Mouse (Mus musculus) MEL (cell line): Measurements from ENCODE around the gene Src. TPM values are rescaled to one million over a fixed set of nuclear protein-coding genes. Genes with fewer than 3 reads are reported as not detected.

ENCODE experiments used
- DNase-seq: peaks from one replicate; pipeline ENCODE4 v3.0.0; 2011; ENCODE audit warnings: low read depth, low spot score
- H3K27ac ChIP-seq: 2 replicates; pipeline ENCODE4 v1.5.1; 2012; ENCODE audit warnings: low read depth, mild to moderate bottlenecking, control low read depth, low read length, moderate library complexity; ENCODE audit not compliant: control insufficient read depth
- H3K27me3 ChIP-seq, 2 experiments: fragments of 150-350 bp in 1 of 2; sonication (generic) in 1 of 2; 2 replicates each; pipeline ENCODE4 v1.6.1; 2012; ENCODE audit warnings: low read length in 2 of 2, mild to moderate bottlenecking in 2 of 2, improper control_type of control experiment in 1 of 2, moderate library complexity in 1 of 2; ENCODE audit not compliant: insufficient read depth in 2 of 2, control insufficient read depth in 1 of 2
- H3K36me3 ChIP-seq, 2 experiments: 2 replicates each; pipeline ENCODE4 v1.6.1; 2012 to 2014; ENCODE audit warnings: low read length in 2 of 2, improper control_type of control experiment in 1 of 2, inconsistent platforms in 1 of 2, mild to moderate bottlenecking in 1 of 2; ENCODE audit not compliant: insufficient read depth in 2 of 2, control insufficient read depth in 1 of 2
- H3K4me1 ChIP-seq, 2 experiments: fragments of 150-350 bp in 1 of 2; sonication (generic) in 1 of 2; 2 replicates each; pipeline ENCODE4 v1.6.1; 2012; ENCODE audit warnings: low read length in 2 of 2, improper control_type of control experiment in 1 of 2, mild to moderate bottlenecking in 1 of 2; ENCODE audit not compliant: insufficient read depth in 2 of 2, control insufficient read depth in 1 of 2
- H3K4me3 ChIP-seq, 2 experiments: fragments of 150-350 bp in 1 of 2; sonication (generic) in 1 of 2; 2 replicates each; pipeline ENCODE4 v1.5.1; 2012; ENCODE audit warnings: low read depth in 2 of 2, low read length in 2 of 2, mild to moderate bottlenecking in 2 of 2, moderate library complexity in 2 of 2, control low read depth in 1 of 2, improper control_type of control experiment in 1 of 2; ENCODE audit not compliant: control insufficient read depth in 1 of 2, insufficient read depth in 1 of 2
- H3K79me2 ChIP-seq: 2 replicates; pipeline ENCODE4 v1.6.1; 2012; ENCODE audit warnings: mild to moderate bottlenecking, low read length, moderate library complexity; ENCODE audit not compliant: control insufficient read depth, poor library complexity, insufficient read depth
- H3K9ac ChIP-seq: 2 replicates; pipeline ENCODE4 v1.6.1; 2012; ENCODE audit warnings: low read depth, mild to moderate bottlenecking, control low read depth, low read length, moderate library complexity; ENCODE audit not compliant: control insufficient read depth, poor library complexity, severe bottlenecking
- H3K9me3 ChIP-seq: fragments of 150-350 bp; sonication (generic); replicated peaks from 2 replicates; pipeline ENCODE4 v1.6.1; 2012; ENCODE audit warnings: mild to moderate bottlenecking, low read length, improper control_type of control experiment, moderate library complexity; ENCODE audit not compliant: insufficient read depth
- BHLHE40 ChIP-seq: IDR thresholded peaks from 2 replicates; pipeline ENCODE4 v1.6.1; 2012; ENCODE audit warnings: low read depth, mild to moderate bottlenecking, inconsistent platforms, low read length, improper control_type of control experiment, borderline replicate concordance
- CHD1 ChIP-seq: IDR thresholded peaks from 2 replicates; pipeline ENCODE4 v1.6.1; 2012; ENCODE audit warnings: low read depth, mild to moderate bottlenecking, inconsistent platforms, low read length, improper control_type of control experiment
- CHD2 ChIP-seq: IDR thresholded peaks from 2 replicates; pipeline ENCODE4 v1.6.1; 2011; ENCODE audit warnings: low read length, improper control_type of control experiment
- CTCF ChIP-seq, 3 experiments: IDR thresholded peaks in 2 of 3; conservative IDR thresholded peaks in 1 of 3; 2 replicates each; pipeline ENCODE4 v1.5.1; 2011 to 2012; ENCODE audit warnings: low read length in 3 of 3, low read depth in 2 of 3, mild to moderate bottlenecking in 2 of 3, improper control_type of control experiment in 1 of 3, inconsistent platforms in 1 of 3, mixed read lengths in 1 of 3, moderate library complexity in 1 of 3; ENCODE audit not compliant: control insufficient read depth in 1 of 3, insufficient read depth in 1 of 3, poor library complexity in 1 of 3, severe bottlenecking in 1 of 3
- ETS1 ChIP-seq: IDR thresholded peaks from 2 replicates; pipeline ENCODE4 v1.6.1; 2012; ENCODE audit warnings: low read depth, mild to moderate bottlenecking, inconsistent platforms, low read length, improper control_type of control experiment, moderate library complexity
- GABPA ChIP-seq: IDR thresholded peaks from 2 replicates; pipeline ENCODE4 v1.6.1; 2012; ENCODE audit warnings: low read depth, mild to moderate bottlenecking, inconsistent platforms, low read length, improper control_type of control experiment, moderate library complexity
- MAFK ChIP-seq: IDR thresholded peaks from 2 replicates; pipeline ENCODE4 v1.6.1; 2011; ENCODE audit warnings: low read depth, mild to moderate bottlenecking, low read length, improper control_type of control experiment, borderline replicate concordance
- MEF2A ChIP-seq: IDR thresholded peaks from 2 replicates; pipeline ENCODE4 v1.6.1; 2014; ENCODE audit warnings: low read depth, mild to moderate bottlenecking, inconsistent platforms, low read length, improper control_type of control experiment; ENCODE audit not compliant: poor library complexity, insufficient replicate concordance, severe bottlenecking; ENCODE audit errors: extremely low read depth
- MXI1 ChIP-seq: IDR thresholded peaks from 2 replicates; pipeline ENCODE4 v1.6.1; 2011; ENCODE audit warnings: mild to moderate bottlenecking, low read depth, low read length, improper control_type of control experiment
- NELFE ChIP-seq: IDR thresholded peaks from 2 replicates; pipeline ENCODE4 v1.6.1; 2011; ENCODE audit warnings: low read depth, low read length, improper control_type of control experiment
- RCOR1 ChIP-seq: IDR thresholded peaks from 2 replicates; pipeline ENCODE4 v1.6.1; 2012; ENCODE audit warnings: low read depth, mild to moderate bottlenecking, inconsistent platforms, low read length, improper control_type of control experiment
- USF1 ChIP-seq: IDR thresholded peaks from 2 replicates; pipeline ENCODE4 v1.6.1; 2014; ENCODE audit warnings: low read depth, mild to moderate bottlenecking, inconsistent platforms, low read length, improper control_type of control experiment, moderate library complexity
- ZNF384 ChIP-seq: IDR thresholded peaks from 2 replicates; pipeline ENCODE4 v1.6.1; 2012; ENCODE audit warnings: low read depth, mild to moderate bottlenecking, inconsistent platforms, low read length, improper control_type of control experiment
- polyA plus RNA-seq, 2 experiments: library from polyadenylated mRNA; stranded (reverse) in 1 of 2; unstranded in 1 of 2; fragments of >175 nt in 1 of 2; fragments of >200 nt in 1 of 2; gene quantifications; 2 replicates each; pipeline versions ENCODE4 v1.2.1 to v1.2.4; 2012; ENCODE audit warnings: low replicate concordance in 2 of 2, low read depth in 1 of 2; ENCODE audit not compliant: insufficient read length in 2 of 2, insufficient read depth in 1 of 2, missing spikeins in 1 of 2
- total RNA-seq: library from RNA; depleted of rRNA; stranded (reverse); fragments of 300-350 nt; gene quantifications from 2 replicates; pipeline ENCODE4 v1.2.3, GENCODE M21; 2012

The Src gene
- total and polyA plus RNA-seq, 3 experiments, result 0.23 to 4.2 TPM; not detected in 1

DNA sequence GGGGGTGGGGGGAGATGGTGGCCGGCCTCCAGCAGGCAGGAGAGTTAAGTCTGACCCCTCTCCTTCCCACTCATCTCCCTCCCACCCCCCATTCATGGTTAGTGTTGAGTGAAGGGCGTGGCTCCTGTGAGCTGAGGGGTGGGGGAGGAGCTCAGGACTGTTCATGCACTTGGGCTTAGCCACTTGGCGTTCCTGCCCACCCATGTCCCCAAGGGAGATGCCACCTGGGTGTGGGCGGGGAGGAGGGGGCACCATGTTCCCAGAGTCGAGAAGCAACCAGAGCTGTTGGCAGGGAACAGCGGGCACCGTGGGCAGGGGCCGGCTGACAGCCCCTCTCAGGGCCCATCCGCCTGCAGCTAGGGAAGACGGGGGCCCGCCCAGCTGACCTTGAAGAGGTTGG lies 18.3 kb downstream of the Src start:
- no peak overlapping the region for H3K27ac ChIP-seq
- H3K9me3 ChIP-seq, result no peaks in the 10 kb centered on the region
- DNase-seq, result no peak
- H3K4me3 ChIP-seq, result no peak overlapping the region
- no peaks in the 10 kb centered on the region for H3K36me3 ChIP-seq
- H3K4me1 ChIP-seq, result no peaks in the 10 kb centered on the region
- no peaks in the 10 kb centered on the region for H3K79me2 ChIP-seq
- no peak for TF ChIP-seq ETS1
- H3K27me3 ChIP-seq, result peaks cover 0 to 2% of the 10 kb centered on the region in 2 experiments; a peak in 2 of 4 replicates
- H3K9ac ChIP-seq, result no peak overlapping the region

DNA sequence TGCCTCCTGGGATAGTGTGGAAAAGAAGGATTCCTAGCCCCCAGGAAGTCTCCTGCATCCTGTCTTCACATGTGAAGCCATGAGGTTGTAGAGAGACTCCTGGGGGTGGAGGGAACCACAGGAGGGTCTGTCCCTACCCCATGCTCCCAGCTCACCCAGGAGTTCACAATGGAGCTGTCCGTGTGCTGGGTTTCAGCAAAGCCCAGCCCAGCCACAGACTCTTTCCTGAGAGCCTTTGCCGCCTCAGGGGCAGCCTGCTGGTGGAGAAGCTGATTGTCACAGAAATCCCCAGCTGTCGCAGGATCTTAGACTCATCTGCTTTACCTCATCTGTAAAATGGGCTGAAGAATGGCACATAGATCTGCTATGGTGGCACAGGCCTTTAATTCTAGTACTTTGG lies 18.9 kb downstream of the Src start:
- H3K9ac ChIP-seq, result no peak overlapping the region
- no peaks in the 10 kb centered on the region for H3K4me1 ChIP-seq

DNA sequence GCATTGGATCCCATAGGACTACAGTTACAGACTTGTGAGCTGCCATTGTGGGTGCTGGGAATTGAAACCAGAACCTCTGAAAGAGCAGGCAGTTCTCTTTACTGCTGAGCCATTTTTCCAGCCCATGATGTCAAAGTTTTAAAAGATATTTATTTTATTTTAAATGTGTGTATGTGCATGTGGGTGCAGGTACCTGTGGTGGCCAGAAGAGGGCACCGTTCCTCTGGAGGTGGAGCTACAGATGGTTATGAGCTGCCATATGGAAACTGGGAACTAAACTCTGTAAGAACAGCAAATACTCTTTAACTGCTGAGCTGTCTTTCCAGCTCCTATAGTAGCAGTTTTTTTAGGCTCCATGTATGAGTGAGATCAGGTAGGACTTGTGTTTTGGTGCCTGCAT lies 23.1 kb downstream of the Src start:
- no peaks in the 10 kb centered on the region for H3K36me3 ChIP-seq
- no peaks in the 10 kb centered on the region; a peak in 1 of 4 replicates for H3K27me3 ChIP-seq
- no peak for TF ChIP-seq GABPA
- no peak for TF ChIP-seq MAFK
- peak; percentile 37 to 53 (median 37) for TF ChIP-seq CTCF (IDR thresholded peaks at IDR 0.05 in 2 of 3, conservative IDR thresholded peaks at IDR 0.05 in 1 of 3; ENCODE audit: control insufficient read depth in 1 of 3, insufficient read depth in 1 of 3, low read depth in 2 of 3, low read length in 3 of 3, poor library complexity in 1 of 3, severe bottlenecking in 1 of 3)
- no peaks in the 10 kb centered on the region for H3K79me2 ChIP-seq
- H3K9ac ChIP-seq, result no peak overlapping the region
- H3K4me1 ChIP-seq, result no peaks in the 10 kb centered on the region
- no peak overlapping the region for H3K27ac ChIP-seq
- no peaks in the 10 kb centered on the region for H3K9me3 ChIP-seq
- peak; percentile 30 for DNase-seq
- no peak overlapping the region for H3K4me3 ChIP-seq

More for the DNA sequence above, 18.9 kb downstream of the Src start:
- Histone ChIP-seq H3K79me2 (no peaks in the 10 kb centered on the region), H3K27me3 (peaks cover 0 to 2% of the 10 kb centered on the region in 2 experiments; a peak in 2 of 4 replicates), H3K27ac (no peak overlapping the region), H3K9me3 (no peaks in the 10 kb centered on the region), H3K4me3 (no peak overlapping the region), H3K36me3 (no peaks in the 10 kb centered on the region)
- no peak for TF ChIP-seq BHLHE40
- TF ChIP-seq NELFE, result no peak
- TF ChIP-seq MXI1, result no peak
- TF ChIP-seq CTCF (IDR thresholded peaks at IDR 0.05 in 2 of 3, conservative IDR thresholded peaks at IDR 0.05 in 1 of 3; ENCODE audit: control insufficient read depth in 1 of 3, insufficient read depth in 1 of 3, low read depth in 2 of 3, low read length in 3 of 3, poor library complexity in 1 of 3, severe bottlenecking in 1 of 3), result no peak
- TF ChIP-seq ZNF384, result no peak
- TF ChIP-seq CHD2, result no peak
- TF ChIP-seq CHD1, result no peak
- TF ChIP-seq ETS1, result no peak
- TF ChIP-seq MEF2A, result no peak
- no peak for TF ChIP-seq RCOR1
- TF ChIP-seq USF1, result no peak
- no peak for DNase-seq
